Mouse (Mus musculus) megakaryocyte, embryonic 14.5 days (primary cell): Measurements from ENCODE around the gene Ranbp3.

Experiments
- FLI1 ChIP-seq: IDR thresholded peaks from 2 replicates; pipeline ENCODE4 v1.6.1; 2012; ENCODE audit warnings: low read length, inconsistent platforms, mixed read lengths
- GATA1 ChIP-seq: IDR thresholded peaks from 3 replicates; pipeline ENCODE4 v1.6.1; 2012; ENCODE audit warnings: mixed read lengths, low read length, inconsistent platforms, borderline replicate concordance

DNA sequence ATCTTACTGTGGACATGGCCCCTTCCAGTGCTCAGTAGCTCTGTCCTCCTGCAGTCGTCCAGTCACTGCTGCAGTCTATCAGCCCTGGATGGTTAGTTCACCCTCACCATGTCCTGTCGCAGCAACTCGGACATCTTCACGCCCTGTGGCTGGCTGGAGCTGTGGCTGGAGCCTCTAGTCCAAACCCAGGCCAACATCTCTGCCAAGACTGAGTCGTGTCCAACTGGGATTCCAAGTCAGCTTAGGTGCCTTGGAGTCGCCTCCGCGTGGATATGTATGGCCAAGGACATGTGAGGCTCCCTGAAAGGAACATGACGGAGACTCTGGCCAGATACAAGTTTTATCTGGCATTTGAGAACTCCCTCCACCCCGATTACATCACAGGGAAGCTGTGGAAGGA, 65.1 kb downstream of the Ranbp3 start:
- TF ChIP-seq GATA1 (no peak), FLI1 (no peak)
